Mouse (Mus musculus): ENCODE results near the gene Mcf2l.

Mcf2l gene

GRCm38 (mm10) chr8:12873357-12874046 is at the start of gene Mcf2l:
Mcf2l (plus strand) TSS chr8:12873806.
- DNase-seq (ENCODE audit: low spot score in 2 of 2), result no peak

- DNase-seq (ENCODE audit: low spot score in 2 of 2), result no peak
Observed at GRCm38 (mm10) chr8:12824562-12824961, 49.0 kb upstream of the Mcf2l start.

- no peak for DNase-seq (ENCODE audit: low spot score in 2 of 2)
Observed at GRCm38 (mm10) chr8:12825236-12825635, 48.4 kb upstream of the Mcf2l start.

- DNase-seq (ENCODE audit: low spot score in 2 of 2), result no peak
Observed at GRCm38 (mm10) chr8:12825686-12826237, 47.8 kb upstream of the Mcf2l start.

GRCm38 (mm10) chr8:12827124-12827523 is 46.5 kb upstream of the Mcf2l start:
- no peak for DNase-seq (ENCODE audit: low spot score in 2 of 2)

GRCm38 (mm10) chr8:12828298-12828697 is 45.3 kb upstream of the Mcf2l start:
- no peak for DNase-seq (ENCODE audit: low spot score in 2 of 2)

- DNase-seq (ENCODE audit: low spot score in 2 of 2), result no peak
Observed at GRCm38 (mm10) chr8:12829381-12829780, 44.2 kb upstream of the Mcf2l start.

GRCm38 (mm10) chr8:12831659-12832589 is 41.7 kb upstream of the Mcf2l start:
- no peak for DNase-seq (ENCODE audit: low spot score in 2 of 2)

GRCm38 (mm10) chr8:12833616-12834015 is 40.0 kb upstream of the Mcf2l start:
- peak; percentile 48 to 63 for DNase-seq (ENCODE audit: low spot score in 2 of 2)

GRCm38 (mm10) chr8:12840834-12841233 is 32.8 kb upstream of the Mcf2l start:
- no peak for DNase-seq (ENCODE audit: low spot score in 2 of 2)

GRCm38 (mm10) chr8:12842342-12842995 is 31.1 kb upstream of the Mcf2l start:
- DNase-seq (ENCODE audit: low spot score in 2 of 2), result no peak

- DNase-seq (ENCODE audit: low spot score in 2 of 2), result no peak
Observed at GRCm38 (mm10) chr8:12844347-12844950, 29.2 kb upstream of the Mcf2l start.

- no peak for DNase-seq (ENCODE audit: low spot score in 2 of 2)
Observed at GRCm38 (mm10) chr8:12846447-12846846, 27.2 kb upstream of the Mcf2l start.

GRCm38 (mm10) chr8:12851241-12851640 is 22.4 kb upstream of the Mcf2l start:
- no peak for DNase-seq (ENCODE audit: low spot score in 2 of 2)

GRCm38 (mm10) chr8:12856038-12856437 is 17.6 kb upstream of the Mcf2l start:
- peak; percentile 21 to 28 for DNase-seq (ENCODE audit: low spot score in 2 of 2)

GRCm38 (mm10) chr8:12863061-12863460 is 10.5 kb upstream of the Mcf2l start:
- DNase-seq (ENCODE audit: low spot score in 2 of 2), result no peak

GRCm38 (mm10) chr8:12863608-12864007 is 10.0 kb upstream of the Mcf2l start:
- DNase-seq (ENCODE audit: low spot score in 2 of 2), result no peak

- no peak for DNase-seq (ENCODE audit: low spot score in 2 of 2)
Observed at GRCm38 (mm10) chr8:12865790-12866189, 7.8 kb upstream of the Mcf2l start.

- no peak for DNase-seq (ENCODE audit: low spot score in 2 of 2)
Observed at GRCm38 (mm10) chr8:12869661-12870060, 3.9 kb upstream of the Mcf2l start.

- no peak for DNase-seq (ENCODE audit: low spot score in 2 of 2)
Observed at GRCm38 (mm10) chr8:12870656-12871055, 3.0 kb upstream of the Mcf2l start.

GRCm38 (mm10) chr8:12871461-12871860 is 2.1 kb upstream of the Mcf2l start:
- DNase-seq (ENCODE audit: low spot score in 2 of 2), result no peak

- no peak for DNase-seq (ENCODE audit: low spot score in 2 of 2)
Observed at GRCm38 (mm10) chr8:12872983-12873356, 636 bp upstream of the Mcf2l start.
